ENCODE assay signal across 17 mouse cellular contexts in genomic region chr6:48065587-48066075, GRCm38 (mm10).
"Had no signal": no experiment of that assay in that cellular context is flagged by ENCODE, and none has a peak within 500 bp of the region (broad histone marks: within the 10 kb centered on the region; RNA-seq: fewer than 3 reads in every experiment).

No protein-coding gene starts in this region.

- H3K9ac ChIP-seq: liver, embryonic 15.5 days; lung, embryonic 15.5 days had no signal

- H3K27ac ChIP-seq: kidney, postnatal 0 days; left cerebral cortex, adult 2 months; liver, embryonic 15.5 days; lung, embryonic 15.5 days; stomach, postnatal 0 days had no signal

- H3K27me3 ChIP-seq: liver, embryonic 15.5 days; lung, embryonic 15.5 days had no signal

- H3K9me3 ChIP-seq: liver, embryonic 15.5 days; lung, embryonic 15.5 days had no signal

- H3K4me2 ChIP-seq: liver, embryonic 15.5 days; lung, embryonic 15.5 days; midbrain, embryonic 11.5 days had no signal

- DNase-seq: kidney, postnatal 25 days; layer of hippocampus, postnatal 36 days; lung, adult 18-20 months; lung, postnatal 10 days; lung, postnatal 36 days; midbrain, embryonic 14.5 days; right cerebral cortex, adult 18-20 months; right cerebral cortex, postnatal 14 days; right cerebral cortex, postnatal 4 days; thymus, adult 2 months; thymus, postnatal 14 days had no signal

- H3K4me1 ChIP-seq: lung, embryonic 15.5 days had no signal

- H3K4me3 ChIP-seq: left cerebral cortex, adult 2 months; liver, embryonic 15.5 days; lung, embryonic 15.5 days had no signal
